Mouse (Mus musculus): ENCODE data around the gene Cyp2d22.
"Not testable (repeated sequence)": the region's sequence is repeated elsewhere in the genome, so short reads cannot be mapped to it uniquely, and the experiment has no call there.

The Cyp2d22 gene

GRCm38 (mm10) chr15:82377701-82378100 is 2.4 kb downstream of the Cyp2d22 start:
- in situ Hi-C loops (cut with MboI, MseI), result no loop called here

GRCm38 (mm10) chr15:82376393-82377138 is 3.5 kb downstream of the Cyp2d22 start:
- in situ Hi-C loops (cut with MboI, MseI), result no loop called here

- in situ Hi-C loops (cut with MboI, MseI), result no loop called here
Measured at GRCm38 (mm10) chr15:82375855-82376254, 4.2 kb downstream of the Cyp2d22 start.

GRCm38 (mm10) chr15:82374437-82374836 is 5.6 kb downstream of the Cyp2d22 start:
- in situ Hi-C loops (cut with MboI, MseI), result no loop called here

GRCm38 (mm10) chr15:82372991-82373390 is 7.1 kb downstream of the Cyp2d22 start:
- in situ Hi-C loops (cut with MboI, MseI), result no loop called here

- in situ Hi-C loops (cut with MboI, MseI), result no loop called here
Measured at GRCm38 (mm10) chr15:82372446-82372845, 7.6 kb downstream of the Cyp2d22 start.

- in situ Hi-C loops (cut with MboI, MseI), result no loop called here
Measured at GRCm38 (mm10) chr15:82368851-82369250, 11.2 kb downstream of the Cyp2d22 start.

GRCm38 (mm10) chr15:82368146-82368545 is 11.9 kb downstream of the Cyp2d22 start:
- in situ Hi-C loops (cut with MboI, MseI), result no loop called here

- in situ Hi-C loops (cut with MboI, MseI), result not testable (repeated sequence)
Measured at GRCm38 (mm10) chr15:82364561-82364960, 15.5 kb downstream of the Cyp2d22 start.

GRCm38 (mm10) chr15:82363801-82364200 is 16.3 kb downstream of the Cyp2d22 start:
- in situ Hi-C loops (cut with MboI, MseI), result not testable (repeated sequence)

GRCm38 (mm10) chr15:82362234-82362633 is 17.8 kb downstream of the Cyp2d22 start:
- in situ Hi-C loops (cut with MboI, MseI), result no loop called here

GRCm38 (mm10) chr15:82361459-82362018 is 18.5 kb downstream of the Cyp2d22 start:
- in situ Hi-C loops (cut with MboI, MseI), result no loop called here

GRCm38 (mm10) chr15:82358431-82359260 is 21.4 kb downstream of the Cyp2d22 start:
- in situ Hi-C loops (cut with MboI, MseI), result no loop called here

- in situ Hi-C loops (cut with MboI, MseI), result no loop called here
Measured at GRCm38 (mm10) chr15:82354126-82354945, 25.7 kb downstream of the Cyp2d22 start, which contains the start of gene Ndufa6. Ndufa6 (minus strand) TSS chr15:82354322.

- in situ Hi-C loops (cut with MboI, MseI), result no loop called here
Measured at GRCm38 (mm10) chr15:82353745-82354113, 26.3 kb downstream of the Cyp2d22 start.

- in situ Hi-C loops (cut with MboI, MseI), result no loop called here
Measured at GRCm38 (mm10) chr15:82353078-82353744, 26.8 kb downstream of the Cyp2d22 start.

GRCm38 (mm10) chr15:82351480-82351879 is 28.6 kb downstream of the Cyp2d22 start:
- in situ Hi-C loops (cut with MboI, MseI), result no loop called here

- in situ Hi-C loops (cut with MboI, MseI), result no loop called here
Measured at GRCm38 (mm10) chr15:82350349-82350748, 29.7 kb downstream of the Cyp2d22 start.

GRCm38 (mm10) chr15:82348999-82349341 is 31.1 kb downstream of the Cyp2d22 start:
- in situ Hi-C loops (cut with MboI, MseI), result loop anchor here (25.0 kb wide), 2 partner anchors 1262 to 1762 kb away; no protein-coding TSS in a partner anchor

GRCm38 (mm10) chr15:82348258-82348998 is 31.6 kb downstream of the Cyp2d22 start:
- in situ Hi-C loops (cut with MboI, MseI), result loop anchor here (25.0 kb wide), 2 partner anchors 1261 to 1761 kb away; no protein-coding TSS in a partner anchor

Data from T-helper 2 cell (primary cell).